Mouse (Mus musculus) gastrocnemius, postnatal 4 days (tissue): ENCODE results near the gene Marveld2. TPM values are rescaled to one million over a fixed set of nuclear protein-coding genes. Genes with fewer than 3 reads are reported as not detected.

Experiments used
- total RNA-seq, 2 experiments: library from RNA; stranded (reverse); gene quantifications; 2 replicates each; pipeline ENCODE4 v1.2.3; 2021

The Marveld2 gene
- total RNA-seq, 2 experiments from 2014 or later = 4.3 to 4.5 TPM

Other genes with a start within 250 kb of the Marveld2 start
- under 1 TPM in 1 of 2 experiments, not detected in 1; 0.08 TPM for gene Naip1, start 164.1 kb downstream of the Marveld2 start, total RNA-seq
- 10 to 100 TPM; 26.4 to 27.9 TPM for gene Gtf2h2, start 124.4 kb downstream of the Marveld2 start, total RNA-seq
- gene Ocln, start 64.3 kb downstream of the Marveld2 start, total RNA-seq = under 1 TPM; 0.29 to 0.54 TPM
- 10 to 100 TPM; 72.5 to 74.0 TPM for gene Ak6, start 34.0 kb upstream of the Marveld2 start, total RNA-seq
- gene Rad17, start 34.1 kb upstream of the Marveld2 start, total RNA-seq = 10 to 100 TPM; 14.7 to 15.4 TPM
- 10 to 100 TPM; 16.3 to 19.0 TPM for gene Taf9, start 34.6 kb upstream of the Marveld2 start, total RNA-seq
- 1 to 10 TPM; 1.0 to 1.5 TPM for gene Ccdc125, start 52.7 kb upstream of the Marveld2 start, total RNA-seq
- gene Cdk7, start 114.0 kb upstream of the Marveld2 start, total RNA-seq = 10 to 100 TPM; 34.7 to 38.2 TPM
- 10 to 100 TPM; 81.4 to 83.7 TPM for gene Mrps36, start 127.7 kb upstream of the Marveld2 start, total RNA-seq
- 1 to 10 TPM; 5.5 to 6.4 TPM for gene Cenph, start 158.9 kb upstream of the Marveld2 start, total RNA-seq
- gene Ccnb1, start 169.6 kb upstream of the Marveld2 start, total RNA-seq = 10 to 100 TPM; 25.4 to 29.3 TPM
- gene Slc30a5, start 216.5 kb upstream of the Marveld2 start, total RNA-seq = 10 to 100 TPM; 31.0 to 31.9 TPM